Comparison of ENCODE assay signal across 10 mouse cellular contexts in the genomic region with DNA sequence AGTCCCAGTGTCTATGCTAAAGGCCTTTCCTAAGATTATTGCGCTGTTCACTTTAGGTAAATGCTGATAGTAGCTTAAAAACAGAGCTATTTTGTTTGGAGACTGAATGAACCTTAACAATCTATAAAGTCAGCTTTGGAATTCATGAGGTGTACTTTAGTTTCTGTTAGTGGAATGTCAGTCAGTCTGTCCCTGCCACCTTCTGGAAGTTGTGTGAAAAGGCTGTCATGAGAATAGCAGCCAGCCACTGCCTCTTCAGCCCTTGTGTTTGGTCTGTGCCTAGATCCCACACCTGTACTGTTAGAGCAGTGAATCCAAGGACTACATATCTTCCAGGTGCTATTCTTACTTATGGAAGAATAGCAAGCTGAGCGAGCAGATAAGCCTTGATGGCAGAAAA.
A peak's percentile ranks its signal among the peaks of the same experiment; 100 is the strongest.
DNase-seq lines count a peak whose midpoint lies in the region; ATAC-seq and TF ChIP-seq lines count a peak whose summit lies in the region.
"Had no signal": no experiment of that assay in that cellular context is flagged by ENCODE, and none has a peak within 500 bp of the region (broad histone marks: within the 10 kb centered on the region; RNA-seq: fewer than 3 reads in every experiment).

No protein-coding gene starts in this region.

- no peak overlapping the region for H3K4me2 ChIP-seq in CH12.LX (ENCODE audit: insufficient read depth, low read depth, poor library complexity, severe bottlenecking)
- H3K4me2 ChIP-seq in lung, postnatal 0 days (replicated peaks; ENCODE audit: low read depth, low read length), result no peak overlapping the region
- H3K4me2 ChIP-seq: neural tube, embryonic 13.5 days had no signal

- H3K79me2 ChIP-seq in liver, adult 2 months (ENCODE audit: control insufficient read depth, insufficient read depth, low read length), result peaks cover 14% of the 10 kb centered on the region
- H3K79me2 ChIP-seq in CH12.LX (replicated peaks; ENCODE audit: control insufficient read depth, extremely low read depth, insufficient read depth, poor library complexity, severe bottlenecking), result peaks cover 37% of the 10 kb centered on the region

- peak; percentile 52; the same call in 1 of the 2 replicates for ATAC-seq in lung, postnatal 0 days
- ATAC-seq in inflammation-experienced regulatory T-cells, adult 6 months, result no peak

- peak; percentile 74 for TF ChIP-seq RAD21 in CH12.LX (IDR thresholded peaks at IDR 0.05; ENCODE audit: low read depth, low read length)

- peak; percentile 18 for DNase-seq in gastrocnemius, adult 2 months
- no peak for DNase-seq in gastrocnemius, postnatal 25 days
- DNase-seq in liver, adult 2 months (ENCODE audit: extremely low read depth, low read depth, low spot score), result peak; percentile 63
- DNase-seq in liver (no peak), CH12.LX (ENCODE audit: extremely low read depth) (no peak)
- DNase-seq in lung, postnatal 0 days (ENCODE audit: low spot score), result peak; percentile 60
- no peak for DNase-seq in left cerebral cortex, postnatal 36 days (ENCODE audit: low spot score in 2 of 2)

- H3K4me1 ChIP-seq in liver, adult 2 months (ENCODE audit: control insufficient read depth, insufficient read depth, low read length), result peaks cover 13% of the 10 kb centered on the region; the same call in 1 of the 2 replicates
- H3K4me1 ChIP-seq in CH12.LX (ENCODE audit: control insufficient read depth in 1 of 2, insufficient read depth in 2 of 2), result peaks cover 8 to 43% of the 10 kb centered on the region in 2 experiments
- H3K4me1 ChIP-seq in lung, postnatal 0 days (ENCODE audit: insufficient read depth, low read depth, low read length), result no peaks in the 10 kb centered on the region

- no peaks in the 10 kb centered on the region for H3K36me3 ChIP-seq in liver, adult 2 months (ENCODE audit: control insufficient read depth, insufficient read depth, low read length)
- peaks cover 5 to 40% of the 10 kb centered on the region in 2 experiments for H3K36me3 ChIP-seq in CH12.LX (replicated peaks in 1 of 2; ENCODE audit: control insufficient read depth in 1 of 2, insufficient read depth in 1 of 2, low read length in 1 of 2)
- no peaks in the 10 kb centered on the region for H3K36me3 ChIP-seq in lung, postnatal 0 days (ENCODE audit: insufficient read depth, low read length)

- peak overlapping the region; percentile 10; the same call in 1 of the 2 replicates for H3K27ac ChIP-seq in gastrocnemius, adult 2 months
- H3K27ac ChIP-seq in liver, adult 2 months (replicated peaks; ENCODE audit: insufficient read depth, low read depth, low read length), result no peak overlapping the region
- H3K27ac ChIP-seq in CH12.LX (ENCODE audit: insufficient read depth, low read depth), result no peak overlapping the region
- no peak overlapping the region for H3K27ac ChIP-seq in lung, postnatal 0 days (ENCODE audit: low read length)
- H3K27ac ChIP-seq: forebrain, embryonic 10.5 days; neural tube, embryonic 13.5 days had no signal

- H3K9ac ChIP-seq in liver, adult 2 months (ENCODE audit: low read depth, low read length), result no peak overlapping the region
- H3K9ac ChIP-seq in CH12.LX (ENCODE audit: insufficient read depth, low read depth), result no peak overlapping the region
- H3K9ac ChIP-seq in lung, postnatal 0 days (replicated peaks; ENCODE audit: low read depth), result no peak overlapping the region
- H3K9ac ChIP-seq: neural tube, embryonic 13.5 days had no signal

- H3K9me3 ChIP-seq in CH12.LX (replicated peaks; ENCODE audit: low read length), result no peaks in the 10 kb centered on the region
- H3K9me3 ChIP-seq in lung, postnatal 0 days (ENCODE audit: low read length), result no peaks in the 10 kb centered on the region
- H3K9me3 ChIP-seq: forebrain, embryonic 10.5 days; neural tube, embryonic 13.5 days had no signal

- dilution Hi-C loops in CH12.LX (cut with MboI; ENCODE audit: extremely low pct_ligation_motif_present, extremely low pct_unique_long_range_greater_than_20kb, low sequenced_read_pairs), result no loop called here

- no peak overlapping the region for H3K4me3 ChIP-seq in gastrocnemius, adult 2 months
- H3K4me3 ChIP-seq in liver, adult 2 months (ENCODE audit: insufficient read depth, low read depth, low read length), result no peak overlapping the region
- H3K4me3 ChIP-seq in CH12.LX (replicated peaks in 1 of 3; ENCODE audit: low read depth in 2 of 3, low read length in 2 of 3, poor library complexity in 1 of 3), result no peak overlapping the region
- H3K4me3 ChIP-seq in lung, postnatal 0 days (ENCODE audit: low read depth, low read length), result no peak overlapping the region
- H3K4me3 ChIP-seq: forebrain, embryonic 10.5 days; neural tube, embryonic 13.5 days had no signal

- intact Hi-C loops in gastrocnemius, adult 2 months (cut with DNase I), result loop anchor here (2.0 to 10.0 kb wide), 3 partner anchors 47 to 207 kb away; no protein-coding TSS in a partner anchor
- intact Hi-C loops in left cerebral cortex, postnatal 36 days (cut with DNase I), result loop anchor here (5.0 kb wide), 1 partner anchor 207 kb away; no protein-coding TSS in a partner anchor

- H3K27me3 ChIP-seq in liver, adult 2 months (ENCODE audit: control insufficient read depth, insufficient read depth, low read length), result no peaks in the 10 kb centered on the region
- no peaks in the 10 kb centered on the region for H3K27me3 ChIP-seq in CH12.LX (replicated peaks)
- H3K27me3 ChIP-seq in lung, postnatal 0 days (replicated peaks; ENCODE audit: insufficient read depth, low read length), result no peaks in the 10 kb centered on the region
- H3K27me3 ChIP-seq: neural tube, embryonic 13.5 days had no signal

- peak; percentile 63 for TF ChIP-seq CTCF in gastrocnemius, adult 2 months (IDR thresholded peaks at IDR 0.05)
- peak; percentile 45 for TF ChIP-seq CTCF in liver, adult 2 months (IDR thresholded peaks at IDR 0.05; ENCODE audit: low read depth, low read length)
- peak in 1 of 2 experiments; percentile 61; a peak in 2 of 4 replicates for TF ChIP-seq CTCF in CH12.LX (conservative IDR thresholded peaks at IDR 0.05 in 1 of 2, IDR thresholded peaks at IDR 0.05 in 1 of 2; ENCODE audit: low read depth in 2 of 2, low read length in 2 of 2)
- peak; percentile 68 for TF ChIP-seq CTCF in lung, postnatal 0 days (IDR thresholded peaks at IDR 0.05)

- 64% methylated on average over 2 of the region's 2 CpGs for WGBS in liver, adult 2 months
- 81% methylated on average over 2 of the region's 2 CpGs for WGBS in lung, postnatal 0 days

- TF ChIP-seq POLR2A in liver, adult 2 months (IDR thresholded peaks at IDR 0.05; ENCODE audit: extremely low read depth, insufficient read depth, low read length), result no peak
- TF ChIP-seq POLR2A in CH12.LX (IDR thresholded peaks at IDR 0.05; ENCODE audit: low read depth, low read length), result no peak

- TF ChIP-seq EP300 in CH12.LX (IDR thresholded peaks at IDR 0.05; ENCODE audit: low read length), result no peak
- TF ChIP-seq EP300 in lung, postnatal 0 days (IDR thresholded peaks at IDR 0.05), result no peak

- in situ Hi-C loops in CH12.LX (cut with MboI; ENCODE audit: low pct_ligation_motif_present, low pct_unique_long_range_greater_than_20kb, low sequenced_read_pairs), result loop anchor here (10.0 kb wide), 1 partner anchor 209 kb away; no protein-coding TSS in a partner anchor

TF ChIP-seq in CH12.LX, 34 proteins besides CTCF, POLR2A, EP300 and RAD21:
- TF ChIP-seq ZC3H11A (IDR thresholded peaks at IDR 0.05; ENCODE audit: low read depth, low read length) (peak; percentile 26; the same call in 1 of the 2 replicates), SMC3 (IDR thresholded peaks at IDR 0.05; ENCODE audit: low read depth, low read length) (peak; percentile 63), MEF2A (IDR thresholded peaks at IDR 0.05; ENCODE audit: borderline replicate concordance, low read depth, low read length) (no peak)

Comparison
In these comparisons a context has a peak if more than half of its experiments do, and no peak if none do; other contexts are left out.
1. DNase-seq: peak in gastrocnemius, adult 2 months (single experiment), liver, adult 2 months (single experiment) and lung, postnatal 0 days (single experiment); none in gastrocnemius, postnatal 25 days (single experiment), liver (single experiment), CH12.LX (single experiment) and left cerebral cortex, postnatal 36 days (0 of 2).